Mouse (Mus musculus) spleen, adult 10 weeks (tissue): Measurements from ENCODE around the gene Slfn8. TPM values are rescaled to one million over a fixed set of nuclear protein-coding genes. Genes with fewer than 3 reads are reported as not detected.

Source experiments
- polyA plus RNA-seq: library from polyadenylated mRNA; stranded (reverse); fragments of 350-450 nt; fragmentation: Illumina TruSeq; extraction: RNeasy Lipid Tissue Mini Kit (QIAGEN cat#74804); gene quantifications from one replicate; pipeline ENCODE4 v1.2.3, GENCODE M21; 2015; ENCODE audit warnings: low replicate concordance; ENCODE audit not compliant: insufficient read depth

The Slfn8 gene
- 77.5 TPM for polyA plus RNA-seq

GRCm38 (mm10) chr11:83020621-83021020 is at the start of gene Slfn8:
TSS of gene Slfn8 (minus strand) at chr11:83020810.

GRCm38 (mm10) chr11:83064946-83065345 is 44.3 kb upstream of the Slfn8 start, which contains the start of gene Slfn2:
TSS of gene Slfn2 (plus strand) at chr11:83065112.

GRCm38 (mm10) chr11:82991469-82992166 is 29.0 kb downstream of the Slfn8 start, which contains the start of gene Slfn9:
TSS of gene Slfn9 (minus strand) at chr11:82991830.

Other genes with a start within 250 kb of the Slfn8 start
- 21.9 TPM for gene Lig3, start 239.7 kb downstream of the Slfn8 start, polyA plus RNA-seq
- gene Rffl, start 149.6 kb downstream of the Slfn8 start, polyA plus RNA-seq, result 22.0 TPM
- 14.4 TPM for gene Rad51d, start 130.2 kb downstream of the Slfn8 start, polyA plus RNA-seq
- not detected for gene Fndc8, start 128.7 kb downstream of the Slfn8 start, polyA plus RNA-seq
- gene Nle1, start 112.4 kb downstream of the Slfn8 start, polyA plus RNA-seq, result 25.6 TPM
- 0.65 TPM for gene Unc45b, start 110.3 kb downstream of the Slfn8 start, polyA plus RNA-seq
- gene Slfn5, start 69.5 kb downstream of the Slfn8 start, polyA plus RNA-seq, result 69.7 TPM
- gene Slfn9, start 29.0 kb downstream of the Slfn8 start, polyA plus RNA-seq, result 7.9 TPM
- gene Slfn2, start 44.3 kb upstream of the Slfn8 start, polyA plus RNA-seq, result 306 TPM
- 71.6 TPM for gene Slfn1, start 96.0 kb upstream of the Slfn8 start, polyA plus RNA-seq
- gene Slfn4, start 154.4 kb upstream of the Slfn8 start, polyA plus RNA-seq, result 15.5 TPM
- 5.7 TPM for gene Slfn3, start 170.5 kb upstream of the Slfn8 start, polyA plus RNA-seq